Mouse (Mus musculus): ENCODE results near the gene Cd8b1.

Gene Cd8b1

DNA sequence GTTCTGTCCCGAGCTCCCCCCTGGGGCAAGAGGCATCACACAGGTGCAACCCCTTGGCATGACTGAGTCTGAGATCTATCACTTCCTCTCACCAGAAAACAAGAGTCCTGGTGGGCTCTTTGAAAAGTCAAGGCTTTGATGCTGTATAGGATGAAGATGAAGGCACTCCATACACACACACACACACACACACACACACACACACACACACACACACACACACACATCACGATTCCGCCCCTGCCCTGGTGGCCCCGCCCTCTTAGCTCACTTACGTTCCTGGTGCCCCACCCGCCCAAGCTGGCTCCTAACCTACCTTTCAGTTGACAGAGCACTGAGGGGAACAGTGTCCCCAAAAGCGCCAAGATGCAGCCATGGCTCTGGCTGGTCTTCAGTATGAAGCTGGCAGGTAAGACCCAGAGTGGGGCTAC lies at the start of gene Cd8b1:
TSS of gene Cd8b1 (plus strand) at position 298 of the 431 bp plus-strand sequence.
- no peak for TF ChIP-seq GATA4 (IDR thresholded peaks at IDR 0.05; ENCODE audit: insufficient replicate concordance, low read length)

DNA sequence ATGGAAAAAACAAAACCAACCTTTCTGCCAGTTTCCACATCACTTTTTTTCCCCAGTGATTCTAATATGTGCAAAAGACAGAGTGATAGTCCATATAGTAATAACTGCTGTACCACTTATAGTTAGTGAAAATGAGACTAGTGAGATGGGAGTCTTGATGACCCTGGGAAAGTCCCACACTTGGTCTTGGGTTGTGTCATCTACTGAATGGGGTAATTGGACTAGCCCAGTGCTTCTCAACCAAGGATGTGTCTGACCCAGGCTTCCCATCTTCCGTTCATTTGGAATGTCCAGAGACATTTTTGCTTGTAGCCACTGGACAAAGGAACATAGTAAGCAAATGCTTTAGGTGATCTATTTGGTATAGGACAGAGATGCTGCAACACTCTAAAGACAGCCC lies 48.9 kb upstream of the Cd8b1 start:
- TF ChIP-seq GATA4 (IDR thresholded peaks at IDR 0.05; ENCODE audit: insufficient replicate concordance, low read length): no peak

DNA sequence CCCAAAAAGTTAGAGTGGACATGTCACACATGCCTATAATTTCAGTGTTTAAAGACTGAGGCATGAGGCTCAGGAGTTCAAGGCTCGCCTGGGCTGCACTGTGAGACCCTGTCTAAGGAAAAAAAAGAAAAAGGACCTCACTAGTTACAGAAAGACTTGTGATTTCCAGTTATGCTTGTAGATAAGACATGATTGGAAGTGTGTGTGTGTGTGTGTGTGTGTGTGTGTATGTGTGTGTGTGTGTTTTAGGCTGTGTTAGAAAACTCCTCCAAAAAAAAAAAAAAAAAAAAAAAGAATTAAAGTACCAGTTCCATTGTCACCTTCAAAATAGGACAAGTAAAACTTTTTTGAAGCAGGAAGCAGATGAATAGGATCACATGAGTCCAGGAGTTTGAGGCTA lies 48.0 kb upstream of the Cd8b1 start:
- no peak for TF ChIP-seq GATA4 (IDR thresholded peaks at IDR 0.05; ENCODE audit: insufficient replicate concordance, low read length)

DNA sequence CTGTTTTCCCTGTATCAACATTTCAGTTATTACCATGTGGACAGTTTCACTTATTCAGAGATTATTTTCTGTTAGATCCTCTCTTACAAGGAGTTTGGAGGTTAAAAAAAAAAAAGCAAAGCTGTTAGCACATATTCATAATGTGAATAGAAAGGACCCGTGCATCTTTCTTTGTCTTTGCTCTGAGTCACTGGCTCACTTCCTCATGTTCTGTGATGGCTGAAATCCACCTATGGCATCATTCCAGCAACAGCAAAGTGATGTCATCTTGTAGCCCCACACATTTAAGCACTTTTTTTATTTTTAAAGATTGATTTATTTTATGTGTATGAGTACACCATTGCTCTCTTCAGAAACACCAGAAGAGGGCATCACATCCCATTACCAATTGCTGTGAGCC lies 43.2 kb upstream of the Cd8b1 start:
- no peak for TF ChIP-seq GATA4 (IDR thresholded peaks at IDR 0.05; ENCODE audit: insufficient replicate concordance, low read length)

DNA sequence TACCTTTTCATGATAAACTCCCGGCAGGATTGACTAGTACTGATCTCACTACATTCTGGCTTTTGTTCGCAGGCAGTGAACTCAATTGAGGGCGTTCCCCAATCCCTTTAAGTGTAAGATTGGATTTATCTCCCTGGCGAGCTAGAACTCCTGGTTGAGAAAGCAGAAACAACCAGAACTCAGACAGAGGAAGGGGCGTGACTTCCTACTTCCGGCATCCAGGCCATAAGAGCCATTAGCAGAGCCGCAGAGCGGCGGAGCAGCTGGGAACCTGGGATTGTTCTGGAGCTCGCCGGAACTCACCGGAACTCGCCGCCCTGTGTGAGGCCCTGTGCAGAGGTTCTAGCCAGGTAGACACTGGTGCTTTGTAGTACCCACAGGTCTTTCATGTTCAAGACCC lies 29.1 kb upstream of the Cd8b1 start:
- no peak for TF ChIP-seq GATA4 (IDR thresholded peaks at IDR 0.05; ENCODE audit: insufficient replicate concordance, low read length)

DNA sequence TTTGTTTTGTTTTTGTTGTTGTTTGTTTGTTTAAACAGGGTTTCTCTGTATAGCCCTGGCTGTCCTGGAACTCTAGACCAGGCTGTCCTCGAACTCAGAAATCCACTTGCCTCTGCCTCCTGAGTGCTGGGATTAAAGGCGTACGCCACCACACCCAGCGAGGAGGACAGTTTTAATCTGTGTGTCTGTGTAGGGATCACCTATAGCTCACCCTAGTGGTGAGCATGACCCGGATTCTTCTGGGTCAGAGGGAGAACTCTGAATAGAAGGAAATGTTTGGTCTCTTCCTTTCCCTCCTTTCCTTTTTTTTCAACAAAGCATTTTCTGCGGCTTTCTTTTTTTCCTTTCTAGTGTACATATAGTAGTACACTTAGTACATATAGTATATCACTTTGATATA lies 27.3 kb upstream of the Cd8b1 start:
- no peak for TF ChIP-seq GATA4 (IDR thresholded peaks at IDR 0.05; ENCODE audit: insufficient replicate concordance, low read length)

DNA sequence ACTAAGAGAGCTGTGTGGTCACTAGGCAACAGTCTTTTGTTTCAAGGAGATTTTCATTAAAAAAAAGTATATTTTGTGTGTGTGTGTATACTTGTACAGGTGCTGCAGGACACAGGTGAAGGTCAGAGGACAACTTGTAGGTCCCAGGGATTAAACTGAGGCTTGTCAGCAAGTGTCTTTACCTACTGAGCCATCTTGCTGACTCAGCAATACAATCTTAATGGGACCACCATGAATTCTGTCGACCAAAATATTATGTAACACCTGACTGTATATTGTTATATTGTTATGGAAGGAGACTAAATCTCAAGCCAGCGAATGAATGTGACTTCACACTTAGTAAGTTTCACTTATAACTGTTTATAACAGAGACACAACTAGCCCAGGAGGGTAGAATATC lies 24.5 kb upstream of the Cd8b1 start:
- TF ChIP-seq GATA4 (IDR thresholded peaks at IDR 0.05; ENCODE audit: insufficient replicate concordance, low read length): no peak

DNA sequence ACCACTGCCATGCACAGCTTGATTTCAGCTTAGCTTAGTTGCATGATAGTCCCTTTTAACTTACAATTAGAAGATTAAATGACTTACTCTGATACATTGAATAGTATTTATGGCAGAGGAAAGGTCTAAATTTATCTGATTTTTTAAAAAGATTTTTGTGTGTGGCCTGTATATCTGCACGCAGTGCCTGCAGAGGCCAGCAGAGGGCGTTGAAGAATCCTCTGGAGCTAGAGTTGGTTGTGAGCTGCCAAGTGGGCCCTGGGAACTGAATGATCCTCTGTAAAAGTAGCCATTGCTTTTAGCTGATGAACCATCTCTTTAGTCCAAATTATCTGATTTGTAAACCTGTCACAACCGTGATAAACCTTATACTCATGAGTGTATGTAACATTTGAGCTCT lies 23.8 kb upstream of the Cd8b1 start:
- no peak for TF ChIP-seq GATA4 (IDR thresholded peaks at IDR 0.05; ENCODE audit: insufficient replicate concordance, low read length)

DNA sequence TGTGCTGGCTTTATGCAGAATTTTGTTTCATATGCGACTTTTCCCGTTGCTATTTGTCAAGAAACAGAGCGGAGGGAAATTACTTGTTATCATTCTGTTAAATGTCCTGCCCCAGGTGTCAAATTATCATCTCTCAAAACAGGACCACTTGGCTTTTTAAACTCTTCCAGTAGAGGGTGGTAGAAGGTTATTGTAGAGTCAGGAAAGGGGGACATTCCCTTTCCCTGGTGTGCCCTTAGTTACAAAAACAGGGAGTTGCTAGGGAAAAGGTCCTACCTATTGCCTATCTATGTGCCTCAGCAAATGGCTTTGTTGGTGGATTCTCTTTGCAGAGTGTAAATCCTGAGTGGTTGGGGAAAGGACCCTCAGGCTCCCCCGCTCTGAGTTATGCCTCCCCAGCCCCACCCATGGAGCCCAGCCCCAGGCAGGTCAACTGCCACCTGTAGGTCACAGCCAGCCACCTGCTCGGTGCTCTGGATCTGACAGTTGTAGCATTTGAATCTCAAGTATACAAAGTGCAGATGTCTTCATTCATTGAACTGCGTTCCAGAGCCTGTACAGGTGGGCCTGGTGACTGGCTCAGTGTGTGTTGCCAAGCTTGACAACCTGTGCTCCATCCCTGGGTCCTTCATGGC lies 20.4 kb upstream of the Cd8b1 start:
- TF ChIP-seq GATA4 (IDR thresholded peaks at IDR 0.05; ENCODE audit: insufficient replicate concordance, low read length): no peak

DNA sequence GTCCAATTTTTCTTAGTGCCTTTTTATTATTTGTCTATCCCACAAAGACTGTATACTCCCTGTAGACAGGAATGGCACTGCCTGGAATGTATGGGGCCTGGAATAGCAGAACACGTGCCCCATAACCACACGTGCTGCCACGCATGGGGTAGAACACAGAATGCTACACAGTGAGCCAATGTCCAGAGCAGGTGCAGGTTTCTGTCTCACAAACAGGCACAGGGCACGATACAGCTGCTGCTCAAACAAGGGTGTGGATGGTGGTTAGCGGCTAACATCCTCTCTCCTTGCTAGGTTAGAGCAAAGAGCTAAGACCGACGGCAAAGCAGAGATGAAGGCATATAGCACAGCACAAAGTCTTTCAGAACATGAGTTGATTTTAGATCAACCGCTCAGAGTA lies 15.1 kb upstream of the Cd8b1 start:
- TF ChIP-seq GATA4 (IDR thresholded peaks at IDR 0.05; ENCODE audit: insufficient replicate concordance, low read length): no peak

DNA sequence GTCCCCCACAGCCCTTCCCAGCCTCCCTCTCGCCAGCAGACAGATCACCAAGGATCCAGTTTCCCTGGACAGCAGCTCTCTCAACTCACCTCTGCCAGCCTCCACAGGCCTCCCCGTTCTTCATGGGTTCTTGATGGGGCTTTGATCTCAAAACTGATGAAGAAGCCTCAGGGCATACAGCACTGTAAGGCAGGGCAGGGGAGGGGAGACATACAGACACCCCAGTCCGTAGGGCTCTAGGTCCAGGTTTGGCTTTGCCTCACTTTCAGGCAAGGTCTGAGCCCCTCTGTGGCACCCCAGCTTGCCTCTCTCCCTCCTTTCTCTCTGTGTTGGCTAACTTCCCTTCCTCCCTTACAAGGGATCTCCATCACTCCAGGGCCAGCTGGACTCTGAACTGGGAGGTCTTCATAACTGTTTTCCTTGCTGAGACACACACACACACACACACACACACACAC lies 733 bp upstream of the Cd8b1 start, which contains the start of gene Smyd1:
TSS of gene Smyd1 (minus strand) at position 408 of the 458 bp plus-strand sequence.
- no peak for TF ChIP-seq GATA4 (IDR thresholded peaks at IDR 0.05; ENCODE audit: insufficient replicate concordance, low read length)

DNA sequence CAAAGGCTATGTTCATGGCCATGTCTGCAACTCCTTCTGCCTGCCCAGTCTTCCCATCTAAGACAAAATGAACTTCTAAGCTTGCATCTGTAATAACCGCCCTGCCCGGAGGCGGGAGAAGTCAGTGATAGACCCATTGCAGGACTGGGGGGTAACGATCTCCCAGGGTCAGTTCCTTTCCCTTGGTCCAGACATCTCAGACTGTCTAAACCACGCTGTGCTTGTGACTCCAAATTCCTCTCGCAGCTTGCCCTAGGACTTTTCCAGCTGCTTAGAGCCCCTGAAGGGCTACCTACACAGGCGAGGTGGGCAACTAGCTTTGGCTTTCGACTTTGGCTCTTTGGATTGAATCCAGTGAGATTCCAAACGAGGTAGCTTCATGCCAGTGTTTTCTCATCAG lies 2.2 kb downstream of the Cd8b1 start:
- TF ChIP-seq GATA4 (IDR thresholded peaks at IDR 0.05; ENCODE audit: insufficient replicate concordance, low read length): no peak

DNA sequence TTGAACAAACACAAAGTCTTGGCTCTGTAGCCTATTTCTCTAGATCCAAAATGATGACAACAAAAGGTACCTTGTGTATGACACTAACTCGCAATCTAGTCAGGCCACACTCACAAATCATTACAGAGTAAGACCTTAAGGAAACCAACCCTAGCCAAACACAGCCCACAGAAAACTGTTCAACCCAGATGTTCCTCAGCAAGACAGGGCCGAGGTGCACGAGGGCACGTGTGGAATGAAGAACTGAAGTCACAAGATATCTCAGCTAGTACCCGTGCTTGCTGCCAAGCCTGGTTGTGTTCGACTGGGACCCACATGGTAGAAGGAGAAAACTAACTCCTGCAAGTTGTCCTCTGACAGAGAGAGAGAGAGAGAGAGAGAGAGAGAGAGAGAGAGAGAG lies 7.3 kb downstream of the Cd8b1 start:
- TF ChIP-seq GATA4 (IDR thresholded peaks at IDR 0.05; ENCODE audit: insufficient replicate concordance, low read length): no peak

DNA sequence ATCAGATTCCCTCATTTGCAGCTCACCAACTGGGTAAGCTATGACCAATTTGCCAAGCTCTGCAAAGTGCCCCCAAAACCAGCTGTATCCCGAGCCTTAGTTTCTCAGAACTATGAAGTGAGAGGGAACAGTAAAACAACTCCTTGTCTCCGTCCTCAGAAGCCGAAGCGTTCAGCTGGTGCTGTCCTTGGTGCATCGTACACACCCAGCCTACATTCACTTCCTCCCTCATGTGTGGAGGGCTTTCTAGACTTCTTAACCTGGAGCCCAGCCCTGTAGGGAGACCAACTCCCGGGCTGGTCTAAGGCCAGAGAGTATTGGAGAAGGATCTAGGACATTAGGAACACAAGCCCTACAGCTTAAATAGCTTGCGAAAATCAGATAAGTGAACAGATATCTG lies 7.9 kb downstream of the Cd8b1 start:
- TF ChIP-seq GATA4 (IDR thresholded peaks at IDR 0.05; ENCODE audit: insufficient replicate concordance, low read length): no peak

DNA sequence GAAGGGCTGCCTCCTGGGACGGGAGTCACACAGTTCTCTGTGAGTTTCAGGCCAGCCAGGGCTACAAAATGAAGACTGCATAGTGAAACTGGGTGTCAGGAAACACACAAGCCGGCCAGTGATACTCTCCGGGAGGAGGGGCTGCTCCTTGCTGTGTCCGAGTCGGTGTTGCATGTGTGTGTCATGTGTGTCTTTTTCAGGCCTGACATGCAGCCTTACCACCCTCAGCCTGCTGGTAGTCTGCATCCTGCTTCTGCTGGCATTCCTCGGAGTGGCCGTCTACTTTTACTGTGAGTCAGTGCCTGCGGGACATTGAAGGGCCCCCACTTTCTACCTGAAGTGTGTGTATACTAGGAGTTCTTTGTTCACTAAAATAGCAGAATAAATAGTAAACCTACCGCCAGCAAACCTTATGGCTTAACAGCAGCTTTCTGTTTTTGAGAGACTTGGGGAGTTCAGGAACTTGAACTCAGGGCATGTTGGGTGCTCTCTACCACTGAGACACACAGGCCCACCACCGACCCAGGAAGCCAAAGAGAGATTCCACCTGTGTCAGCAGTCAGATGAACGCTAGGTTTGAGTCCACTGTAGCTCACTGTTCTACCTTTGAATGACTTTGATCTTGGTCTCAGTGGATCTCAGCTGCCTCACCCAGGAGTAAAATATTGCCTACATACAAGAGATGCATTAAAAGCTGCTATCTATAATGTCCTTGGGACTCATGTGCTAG lies 9.8 kb downstream of the Cd8b1 start:
- TF ChIP-seq GATA4 (IDR thresholded peaks at IDR 0.05; ENCODE audit: insufficient replicate concordance, low read length): no peak

DNA sequence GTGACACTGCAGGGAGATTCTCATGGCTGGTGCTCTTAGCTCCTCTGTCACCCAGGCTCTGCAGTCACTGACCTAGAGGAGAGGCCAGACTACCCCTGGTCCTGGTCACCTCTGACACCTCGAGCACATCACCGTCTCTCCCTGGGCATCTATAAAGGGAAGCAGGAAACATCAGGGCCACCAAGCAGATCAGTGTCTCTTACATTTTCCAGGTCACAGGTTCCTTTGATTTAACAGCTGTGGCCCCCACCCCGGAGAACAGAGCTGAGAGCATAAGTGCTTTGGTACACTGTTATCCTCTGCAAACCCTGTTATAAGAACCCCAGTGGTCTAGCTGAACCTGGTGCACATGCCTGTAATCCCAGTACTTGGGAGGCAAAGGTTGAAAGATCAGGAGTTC lies 10.4 kb downstream of the Cd8b1 start:
- no peak for TF ChIP-seq GATA4 (IDR thresholded peaks at IDR 0.05; ENCODE audit: insufficient replicate concordance, low read length)

Measured in liver, adult (tissue).